Mouse (Mus musculus): Measurements from ENCODE around the gene Srp54a. TPM values are rescaled to one million over a fixed set of nuclear protein-coding genes. Genes with fewer than 3 reads are reported as not detected.
A peak's percentile ranks its signal among the peaks of the same experiment; 100 is the strongest.
"Not testable (repeated sequence)": the region's sequence is repeated elsewhere in the genome, so short reads cannot be mapped to it uniquely, and the experiment has no call there.

Gene Srp54a
- total RNA-seq, 2 experiments from 2014 or later = 78.8 to 99.0 TPM

DNA sequence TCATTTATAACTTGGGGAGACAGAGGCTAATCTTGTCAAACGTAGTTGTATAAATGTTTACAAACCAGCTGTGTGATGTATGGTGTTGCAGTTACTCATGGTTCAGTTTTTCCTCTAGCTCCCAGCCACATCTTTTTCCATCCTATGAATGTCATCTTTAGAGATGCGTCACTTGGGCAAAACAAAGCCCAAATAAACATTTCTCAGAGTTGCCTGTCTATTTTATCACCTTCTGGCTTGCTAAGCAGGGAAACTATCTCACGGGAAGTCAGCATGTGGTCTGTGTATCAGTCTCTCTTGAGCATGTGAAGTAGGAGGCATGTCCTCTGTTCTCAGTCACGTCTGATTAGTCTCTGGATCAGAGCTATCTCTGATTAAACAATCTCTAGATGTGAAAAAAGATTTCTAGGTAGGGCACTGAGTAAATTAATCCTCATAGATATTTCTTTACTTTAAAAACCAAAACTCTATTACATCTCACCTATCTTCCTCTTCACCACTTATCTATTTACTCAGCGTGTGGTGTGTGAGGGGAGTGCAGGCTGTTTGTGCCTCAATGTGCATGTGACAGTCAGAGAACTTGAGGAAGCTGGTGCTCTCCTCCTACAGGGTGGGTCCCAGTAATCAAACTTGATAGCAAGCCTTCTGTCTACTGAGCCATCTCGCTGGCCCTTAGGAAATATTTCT, 19.7 kb upstream of the Srp54a start:
- Histone ChIP-seq H3K4me3 (no peak overlapping the region), H3K27ac (no peak overlapping the region)
- no peak for DNase-seq (ENCODE audit: extremely low spot score in 1 of 2, low spot score in 2 of 2)
- intact Hi-C loops (cut with DNase I) = no loop called here
- no peak for TF ChIP-seq CTCF (IDR thresholded peaks at IDR 0.05)

- no peak for TF ChIP-seq CTCF (IDR thresholded peaks at IDR 0.05)
- intact Hi-C loops (cut with DNase I) = no loop called here
Observed at GRCm38 (mm10) chr12:55061006-55061405, 19.1 kb upstream of the Srp54a start.

DNA sequence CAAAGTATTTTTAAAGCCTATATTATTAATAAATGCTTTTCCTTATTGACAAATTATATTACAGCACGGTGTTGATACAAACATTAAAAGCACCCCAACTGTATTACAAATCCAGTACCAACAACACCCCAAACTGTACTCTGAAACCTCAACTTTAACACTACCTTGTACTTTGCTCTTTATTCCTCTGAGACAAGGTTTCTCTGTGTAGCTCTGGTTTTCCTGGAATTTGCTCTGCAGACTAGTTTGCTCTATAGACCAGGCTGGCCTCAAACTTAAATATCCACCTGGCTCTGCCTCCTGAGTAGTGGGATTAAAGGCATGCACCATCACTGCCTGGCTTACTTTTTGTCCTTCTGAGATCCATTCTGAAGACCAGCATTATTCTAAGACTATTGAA, 17.9 kb upstream of the Srp54a start:
- no peak for TF ChIP-seq CTCF (IDR thresholded peaks at IDR 0.05)
- no peak for DNase-seq (ENCODE audit: extremely low spot score in 1 of 2, low spot score in 2 of 2)
- H3K27ac ChIP-seq = no peak overlapping the region
- intact Hi-C loops (cut with DNase I) = no loop called here
- no peak overlapping the region for H3K4me3 ChIP-seq

More at GRCm38 (mm10) chr12:55061006-55061405, 19.1 kb upstream of the Srp54a start:
- H3K27ac ChIP-seq = no peak overlapping the region
- no peak for DNase-seq (ENCODE audit: extremely low spot score in 1 of 2, low spot score in 2 of 2)
- no peak overlapping the region for H3K4me3 ChIP-seq

GRCm38 (mm10) chr12:55072495-55072894, 7.6 kb upstream of the Srp54a start:
- intact Hi-C loops (cut with DNase I) = no loop called here
- no peak for DNase-seq (ENCODE audit: extremely low spot score in 1 of 2, low spot score in 2 of 2)
- TF ChIP-seq CTCF (IDR thresholded peaks at IDR 0.05) = no peak
- H3K27ac ChIP-seq = no peak overlapping the region
- H3K4me3 ChIP-seq = no peak overlapping the region

- H3K27ac ChIP-seq = no peak overlapping the region
- no peak for DNase-seq (ENCODE audit: extremely low spot score in 1 of 2, low spot score in 2 of 2)
- H3K4me3 ChIP-seq = no peak overlapping the region
- no peak for TF ChIP-seq CTCF (IDR thresholded peaks at IDR 0.05)
- intact Hi-C loops (cut with DNase I) = no loop called here
Observed at GRCm38 (mm10) chr12:55073686-55074085, 6.4 kb upstream of the Srp54a start.

DNA sequence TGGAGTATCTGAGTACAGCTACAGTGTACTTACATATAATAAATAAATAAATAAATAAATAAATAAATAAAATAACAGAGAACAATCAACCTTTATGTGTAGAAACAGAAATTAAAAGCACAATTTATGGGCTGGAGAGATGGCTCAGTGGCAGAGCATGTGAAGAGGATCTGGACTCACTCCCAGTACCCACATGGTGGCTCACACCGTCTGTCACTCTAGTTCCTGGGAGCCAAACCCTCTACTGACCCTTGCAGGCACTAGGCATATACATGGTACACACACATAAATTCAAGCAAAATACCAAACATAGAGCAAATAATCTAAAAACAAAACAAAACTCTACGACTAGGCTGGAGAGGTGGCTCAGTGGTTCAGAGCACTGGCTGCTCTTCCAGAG, 4.8 kb upstream of the Srp54a start:
- H3K4me3 ChIP-seq = no peak overlapping the region
- TF ChIP-seq CTCF (IDR thresholded peaks at IDR 0.05) = no peak
- intact Hi-C loops (cut with DNase I) = no loop called here
- no peak overlapping the region for H3K27ac ChIP-seq
- no peak for DNase-seq (ENCODE audit: extremely low spot score in 1 of 2, low spot score in 2 of 2)

GRCm38 (mm10) chr12:55078706-55079105, 1.4 kb upstream of the Srp54a start:
- intact Hi-C loops (cut with DNase I); H3K4me3 ChIP-seq: not testable (repeated sequence)

GRCm38 (mm10) chr12:55080601-55080942, 510 bp downstream of the Srp54a start:
- intact Hi-C loops (cut with DNase I); DNase-seq (ENCODE audit: extremely low spot score in 1 of 2, low spot score in 2 of 2): not testable (repeated sequence)
- H3K27ac ChIP-seq = peak overlapping the region; percentile 85
- H3K4me3 ChIP-seq = peak overlapping the region; percentile 69

More at GRCm38 (mm10) chr12:55078706-55079105, 1.4 kb upstream of the Srp54a start:
- peak; percentile 38 for TF ChIP-seq CTCF (IDR thresholded peaks at IDR 0.05)
- not testable (repeated sequence) for DNase-seq (ENCODE audit: extremely low spot score in 1 of 2, low spot score in 2 of 2); H3K27ac ChIP-seq

- H3K27ac ChIP-seq; intact Hi-C loops (cut with DNase I); H3K4me3 ChIP-seq; DNase-seq (ENCODE audit: extremely low spot score in 1 of 2, low spot score in 2 of 2): not testable (repeated sequence)
Observed at GRCm38 (mm10) chr12:55092127-55092526, 12.1 kb downstream of the Srp54a start.

- H3K27ac ChIP-seq; H3K4me3 ChIP-seq; DNase-seq (ENCODE audit: extremely low spot score in 1 of 2, low spot score in 2 of 2); intact Hi-C loops (cut with DNase I): not testable (repeated sequence)
Observed at GRCm38 (mm10) chr12:55112616-55113015, 32.6 kb downstream of the Srp54a start.

- intact Hi-C loops (cut with DNase I) = not testable (repeated sequence)
Observed at GRCm38 (mm10) chr12:55124242-55124641, 44.2 kb downstream of the Srp54a start, which contains the start of gene Fam177a. TSS of gene Fam177a (plus strand) at chr12:55124469.

DNA sequence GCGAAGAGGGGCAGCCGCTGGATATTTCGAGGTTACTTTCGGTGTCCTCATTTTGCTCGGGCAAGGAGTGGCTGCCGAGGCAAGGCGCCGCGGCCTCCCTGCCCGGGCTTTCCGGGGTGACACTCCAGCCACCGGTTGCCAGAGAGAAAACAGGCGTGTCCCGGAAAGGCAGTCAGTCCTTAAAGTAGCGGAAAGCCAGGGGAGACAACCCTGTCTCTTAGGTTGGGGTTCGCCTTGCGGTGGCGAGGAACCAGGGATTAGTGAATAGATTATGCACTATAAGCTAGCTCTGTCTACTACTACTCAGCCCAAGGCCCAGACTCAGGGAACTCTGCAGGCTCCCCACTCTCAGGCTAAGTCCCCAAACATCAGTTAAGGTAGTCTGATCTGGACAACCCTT, 44.7 kb downstream of the Srp54a start:
- H3K27ac ChIP-seq; intact Hi-C loops (cut with DNase I); DNase-seq (ENCODE audit: extremely low spot score in 1 of 2, low spot score in 2 of 2); H3K4me3 ChIP-seq: not testable (repeated sequence)

More at GRCm38 (mm10) chr12:55124242-55124641, 44.2 kb downstream of the Srp54a start, which contains the start of gene Fam177a:
- H3K4me3 ChIP-seq; DNase-seq (ENCODE audit: extremely low spot score in 1 of 2, low spot score in 2 of 2); H3K27ac ChIP-seq: not testable (repeated sequence)

DNA sequence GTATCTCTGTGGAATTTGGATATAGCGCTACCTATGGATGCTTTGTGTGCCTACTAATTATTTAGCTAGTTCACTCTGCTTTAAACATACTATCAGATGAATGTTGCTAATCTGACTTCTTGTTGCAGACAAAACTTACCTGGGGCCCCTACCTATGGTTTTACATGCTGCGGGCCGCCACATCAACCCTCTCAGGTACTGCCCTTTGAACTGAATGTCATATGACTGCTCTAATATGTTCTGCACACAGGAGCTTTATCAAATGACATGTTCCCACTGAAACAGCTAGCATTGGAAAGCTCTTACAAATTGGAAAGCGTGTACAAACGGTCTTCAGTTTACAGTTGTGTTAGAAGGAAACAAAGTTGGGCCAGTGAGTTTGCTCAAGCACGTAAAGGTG, 55.5 kb downstream of the Srp54a start:
- DNase-seq (ENCODE audit: extremely low spot score in 1 of 2, low spot score in 2 of 2); H3K4me3 ChIP-seq; intact Hi-C loops (cut with DNase I); H3K27ac ChIP-seq: not testable (repeated sequence)

DNA sequence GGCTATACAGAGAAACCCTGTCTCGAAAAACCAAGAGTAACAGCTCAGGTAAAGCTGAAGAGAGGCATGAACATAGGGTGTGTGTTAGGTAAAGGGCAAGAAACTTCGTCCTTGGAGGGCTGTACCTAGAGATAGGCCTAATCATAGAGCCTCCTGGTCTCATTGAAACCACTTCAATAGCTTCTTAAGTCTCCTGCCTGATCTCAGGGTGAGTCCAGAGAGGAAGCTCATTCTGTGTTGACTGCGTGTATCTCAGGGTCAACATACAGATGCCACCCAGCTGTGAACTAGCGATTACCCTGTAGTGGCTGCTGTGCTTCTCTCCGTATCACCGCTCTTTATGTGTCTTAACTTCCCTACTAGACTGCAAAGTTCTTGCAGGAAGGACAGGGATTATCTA, 57.8 kb downstream of the Srp54a start:
- H3K27ac ChIP-seq; DNase-seq (ENCODE audit: extremely low spot score in 1 of 2, low spot score in 2 of 2); H3K4me3 ChIP-seq; intact Hi-C loops (cut with DNase I): not testable (repeated sequence)

DNA sequence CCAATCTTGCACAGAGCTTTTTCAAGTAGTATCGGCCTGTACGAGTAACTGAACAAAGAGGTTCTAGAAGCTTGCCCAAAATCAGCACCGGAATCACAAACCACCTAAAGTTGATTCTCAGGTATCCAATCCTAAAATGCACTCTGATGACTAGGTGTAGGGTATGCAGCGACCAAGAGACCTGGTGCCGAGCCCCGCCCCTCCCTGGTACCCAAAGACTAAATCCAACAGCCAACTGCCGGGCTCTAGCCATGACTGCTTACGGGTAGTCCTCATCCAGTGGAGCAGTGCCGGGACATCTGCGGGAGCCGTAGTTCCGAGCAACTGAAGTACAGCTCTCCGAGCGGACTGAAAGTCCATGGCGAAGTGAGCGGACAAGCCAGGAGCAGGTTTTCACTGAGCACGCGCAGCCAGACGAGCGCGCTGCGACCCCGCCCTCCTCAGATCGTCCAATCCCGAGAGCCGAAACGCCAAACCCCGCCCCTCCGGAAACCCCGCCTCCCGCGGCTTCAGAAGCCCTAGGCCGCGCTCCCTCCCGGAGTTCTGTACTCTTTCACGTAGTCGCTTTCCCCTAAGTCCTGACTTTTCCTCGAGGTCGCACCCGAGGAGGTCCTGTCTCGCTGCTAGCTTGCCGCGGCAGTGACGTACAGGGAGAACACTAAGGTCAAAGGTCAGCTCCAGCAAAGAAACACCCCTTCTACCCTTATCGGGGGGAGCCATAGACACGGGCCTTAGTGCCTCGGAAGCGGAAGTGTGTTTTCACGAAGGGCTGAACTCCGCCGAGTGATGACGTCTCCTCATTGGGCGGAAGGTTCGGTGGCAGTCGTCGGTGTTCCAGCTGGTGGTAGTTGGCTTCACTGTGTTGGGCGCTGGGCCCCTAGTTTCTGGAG, 74.7 kb downstream of the Srp54a start, which contains the start of gene Srp54b:
Srp54b (plus strand) TSS at position 546 of the 890 bp plus-strand sequence.
- H3K27ac ChIP-seq; DNase-seq (ENCODE audit: extremely low spot score in 1 of 2, low spot score in 2 of 2); intact Hi-C loops (cut with DNase I): not testable (repeated sequence)
- H3K4me3 ChIP-seq = peak within 1 kb of the TSS; percentile 38; the same call in 1 of the 2 replicates

DNA sequence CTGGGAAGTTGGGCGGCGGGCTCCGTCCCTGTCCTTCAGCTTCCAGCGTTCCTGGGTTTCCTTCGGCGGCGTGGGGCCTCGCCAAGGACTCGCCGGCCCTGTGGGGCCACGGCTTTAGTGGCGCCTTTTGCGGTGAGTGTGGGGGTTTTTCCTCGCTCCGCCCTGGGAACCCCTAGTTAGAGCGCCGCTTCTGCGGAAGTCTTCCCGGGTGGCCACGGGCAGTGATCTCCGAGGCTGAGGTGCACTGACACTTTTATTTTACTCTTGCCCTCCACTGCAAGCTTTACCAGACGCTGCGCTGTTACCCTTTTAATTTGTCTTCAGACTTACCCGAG, 75.4 kb downstream of the Srp54a start:
- H3K27ac ChIP-seq; intact Hi-C loops (cut with DNase I): not testable (repeated sequence)
- DNase-seq (ENCODE audit: extremely low spot score in 1 of 2, low spot score in 2 of 2) = peak in 1 of 2 experiments; percentile 5
- peak overlapping the region; percentile 38; the same call in 1 of the 2 replicates for H3K4me3 ChIP-seq
